Mouse (Mus musculus) layer of hippocampus, adult 8-10 months (tissue): Measurements from ENCODE around the gene Rnf128. TPM values are rescaled to one million over a fixed set of nuclear protein-coding genes. Genes with fewer than 3 reads are reported as not detected.
A peak's percentile ranks its signal among the peaks of the same experiment; 100 is the strongest.

Experiments used
- DNase-seq, 2 experiments: peaks; one replicate each; pipeline ENCODE4 v3.0.0; 2022; ENCODE audit warnings: low spot score in 2 of 2
- total RNA-seq, 4 experiments: library from RNA; stranded (reverse); gene quantifications; 2 replicates each; pipeline ENCODE4 v1.2.4; 2022

The Rnf128 gene
- total RNA-seq, 4 experiments from 2014 or later, result 21.6 to 33.8 (median 30.3) TPM

- no peak for DNase-seq
These were observed 59.0 kb downstream of the Rnf128 start for GRCm38 (mm10) chrX:139622071-139622470.

- DNase-seq, result no peak
These were observed 71.6 kb downstream of the Rnf128 start for GRCm38 (mm10) chrX:139634758-139635157.

GRCm38 (mm10) chrX:139639744-139640143, 76.6 kb downstream of the Rnf128 start:
- DNase-seq, result no peak

- no peak for DNase-seq
These were observed 77.3 kb downstream of the Rnf128 start for GRCm38 (mm10) chrX:139640418-139640817.

GRCm38 (mm10) chrX:139652226-139652625, 89.1 kb downstream of the Rnf128 start:
- DNase-seq, result no peak

GRCm38 (mm10) chrX:139653292-139653691, 90.2 kb downstream of the Rnf128 start:
- no peak for DNase-seq

GRCm38 (mm10) chrX:139654350-139655063, 91.4 kb downstream of the Rnf128 start:
- DNase-seq, result no peak

GRCm38 (mm10) chrX:139662111-139662510, 99.0 kb downstream of the Rnf128 start:
- no peak for DNase-seq

GRCm38 (mm10) chrX:139665829-139666228, 102.7 kb downstream of the Rnf128 start:
- DNase-seq, result no peak

- no peak for DNase-seq
These were observed 121.3 kb downstream of the Rnf128 start for GRCm38 (mm10) chrX:139684410-139684774.

GRCm38 (mm10) chrX:139684775-139685695, 121.9 kb downstream of the Rnf128 start, which contains the start of gene Tbc1d8b:
Gene Tbc1d8b, plus strand, starts transcription at chrX:139684996.
- DNase-seq, result peak; percentile 71 to 77

- no peak for DNase-seq
These were observed 151.3 kb downstream of the Rnf128 start, which contains the start of gene Gm15013 for GRCm38 (mm10) chrX:139714381-139714780. Gene Gm15013, minus strand, starts transcription at chrX:139714481.

GRCm38 (mm10) chrX:139722350-139722749, 159.2 kb downstream of the Rnf128 start:
- DNase-seq, result no peak

Other genes with a start within 250 kb of the Rnf128 start
- not detected for gene Trap1a, start 229.6 kb upstream of the Rnf128 start, total RNA-seq
- gene D330045A20Rik, start 82.9 kb upstream of the Rnf128 start, total RNA-seq, result under 1 TPM; 0.45 to 0.61 (median 0.49) TPM
- gene Tbc1d8b, start 121.7 kb downstream of the Rnf128 start, total RNA-seq, result 10 to 100 TPM in 3 of 4 experiments, 1 to 10 TPM in 1; 9.3 to 12.5 (median 10.9) TPM
- not detected for gene Gm15013, start 151.2 kb downstream of the Rnf128 start, total RNA-seq
- not detected for gene Ripply1, start 219.0 kb downstream of the Rnf128 start, total RNA-seq
- gene Cldn2, start 237.5 kb downstream of the Rnf128 start, total RNA-seq, result 1 to 10 TPM in 1 of 4 experiments, under 1 TPM in 3; 0.58 to 1.2 (median 0.86) TPM